Mouse (Mus musculus): ENCODE results near the gene Trpc6. TPM values are rescaled to one million over a fixed set of nuclear protein-coding genes. Genes with fewer than 3 reads are reported as not detected.

Trpc6 gene
- 0.68 and 0.75 TPM in 2 replicates for polyA plus RNA-seq (2015; fragmentation: Nextera tagmentation; extraction: Ambion mirVana)

DNA sequence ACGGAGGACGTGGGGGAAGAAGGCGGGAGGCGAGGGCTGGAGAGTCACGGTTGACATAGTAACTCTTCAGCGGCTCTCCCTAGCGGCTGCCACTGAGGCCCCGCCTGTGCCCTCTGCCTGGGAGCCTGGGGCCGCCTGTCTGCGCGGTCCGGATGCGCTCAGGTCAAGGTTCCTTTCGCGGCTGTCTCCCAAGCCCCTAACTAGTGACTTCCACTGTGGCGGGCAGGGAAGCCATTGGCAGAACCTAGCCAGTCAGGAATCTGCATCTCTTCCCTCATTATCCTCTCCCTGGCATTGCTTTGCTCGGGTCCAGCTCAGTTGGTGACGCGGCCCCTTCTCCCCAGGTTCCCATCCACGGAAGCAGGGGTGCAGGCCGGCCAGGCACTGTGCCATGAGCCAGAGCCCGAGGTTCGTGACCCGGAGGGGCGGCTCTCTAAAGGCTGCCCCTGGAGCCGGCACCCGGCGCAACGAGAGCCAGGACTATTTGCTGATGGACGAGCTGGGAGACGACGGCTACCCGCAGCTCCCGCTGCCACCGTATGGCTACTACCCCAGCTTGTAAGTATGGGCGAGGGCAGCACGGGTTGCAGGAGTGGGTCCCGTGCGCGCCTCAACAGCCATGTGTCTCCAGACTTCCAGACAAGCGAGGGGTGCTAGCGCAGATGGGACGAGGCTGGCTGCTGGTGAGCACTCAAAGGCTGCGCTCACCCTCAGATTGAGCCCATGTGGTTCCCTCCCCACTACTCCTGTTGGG, at the start of gene Trpc6:
Gene Trpc6 (plus strand): TSS at position 102 of the 754 bp plus-strand sequence.
- H3K9me3 ChIP-seq (replicated peaks): no peaks in the 10 kb centered on the region
- H3K36me3 ChIP-seq: no peaks in the 10 kb centered on the region
- peak within 1 kb of the TSS; percentile 94 for H3K4me2 ChIP-seq
- H3K27ac ChIP-seq: no peak within 1 kb of the TSS
- peak; percentile 76; the same call in 1 of the 2 replicates for ATAC-seq (replicated peaks; ENCODE audit: insufficient number of reproducible peaks, insufficient read depth, low FRiP score, low read depth)
- peaks cover 16% of the 10 kb centered on the region; the same call in 1 of the 2 replicates for H3K27me3 ChIP-seq
- WGBS: under 1% methylated on average over 44 of the region's 44 CpGs
- H3K4me1 ChIP-seq (replicated peaks): peaks cover 7% of the 10 kb centered on the region
- peak within 1 kb of the TSS; percentile 54 for H3K4me3 ChIP-seq
- H3K9ac ChIP-seq: peak within 1 kb of the TSS; percentile 30

DNA sequence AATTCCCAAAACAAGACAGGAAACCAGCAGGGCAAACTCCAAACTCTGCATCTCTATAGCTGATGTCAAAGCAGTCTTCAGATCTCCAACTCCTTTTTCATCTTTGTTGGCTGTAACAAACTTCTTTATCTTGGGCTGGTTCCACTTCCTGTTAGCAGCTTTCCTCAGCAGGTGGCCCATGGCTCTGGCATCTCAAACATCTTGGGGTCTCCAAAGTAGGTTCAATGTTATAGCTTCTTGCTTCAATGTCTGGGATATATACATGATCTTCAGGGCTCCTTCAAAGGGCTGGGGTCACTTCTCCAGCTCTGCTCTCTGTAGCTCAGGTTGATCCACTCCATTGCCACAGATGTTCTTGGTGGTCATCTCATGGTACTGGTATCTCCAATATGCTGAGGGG, 23.0 kb upstream of the Trpc6 start:
- no peak overlapping the region for H3K27ac ChIP-seq
- H3K9me3 ChIP-seq (replicated peaks): no peaks in the 10 kb centered on the region
- H3K4me1 ChIP-seq (replicated peaks): no peaks in the 10 kb centered on the region
- H3K4me2 ChIP-seq: no peak overlapping the region
- H3K4me3 ChIP-seq: no peak overlapping the region
- H3K36me3 ChIP-seq: no peaks in the 10 kb centered on the region
- no peak overlapping the region for H3K9ac ChIP-seq
- no peaks in the 10 kb centered on the region for H3K27me3 ChIP-seq
- no peak for ATAC-seq (replicated peaks; ENCODE audit: insufficient number of reproducible peaks, insufficient read depth, low FRiP score, low read depth)

DNA sequence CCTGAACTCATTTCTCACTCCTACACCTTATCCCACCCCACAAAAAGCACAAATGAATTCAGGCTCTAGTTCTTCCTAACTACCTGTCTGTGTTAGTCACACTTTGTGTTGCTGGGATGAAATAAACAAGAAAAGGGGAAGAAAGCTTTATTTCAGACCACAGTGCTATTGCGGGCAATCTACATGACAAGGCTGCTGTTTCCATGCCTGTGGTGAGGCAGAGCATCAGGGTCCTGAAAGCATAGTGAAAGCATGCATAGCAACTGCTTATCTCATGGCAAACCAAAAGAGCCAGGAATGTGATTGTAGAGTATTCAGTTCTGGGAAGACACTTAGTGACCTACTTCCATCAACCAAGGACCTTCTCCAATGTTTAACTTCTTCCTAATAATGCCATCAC, 10.3 kb upstream of the Trpc6 start:
- 79% methylated on average over 1 of the region's 1 CpGs for WGBS
- Histone ChIP-seq H3K4me2 (no peak overlapping the region), H3K9me3 (replicated peaks) (no peaks in the 10 kb centered on the region), H3K27ac (no peak overlapping the region), H3K36me3 (no peaks in the 10 kb centered on the region), H3K4me3 (no peak overlapping the region), H3K27me3 (no peaks in the 10 kb centered on the region), H3K9ac (no peak overlapping the region), H3K4me1 (replicated peaks) (no peaks in the 10 kb centered on the region)
- ATAC-seq (replicated peaks; ENCODE audit: insufficient number of reproducible peaks, insufficient read depth, low FRiP score, low read depth): no peak

DNA sequence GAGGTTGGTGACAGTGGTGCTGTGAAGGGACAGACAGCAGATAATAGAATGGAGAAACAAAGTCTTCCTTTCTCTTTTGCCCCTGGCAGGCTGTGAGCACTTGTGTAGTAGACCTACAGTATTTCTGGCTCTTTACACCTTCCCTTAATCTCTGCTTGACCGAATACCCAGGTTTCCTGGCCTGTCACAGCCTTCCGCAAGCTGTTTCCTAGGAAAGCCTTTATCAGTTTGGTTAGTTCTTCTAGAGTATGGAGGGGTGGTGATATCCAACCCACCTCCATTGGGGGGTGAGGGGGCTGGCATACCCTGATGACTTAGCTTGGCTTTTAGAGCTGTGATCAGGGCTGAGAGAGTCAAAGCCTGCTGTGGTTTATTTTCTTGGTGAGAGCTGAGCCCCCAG, 1.3 kb downstream of the Trpc6 start:
- peaks cover 16% of the 10 kb centered on the region; the same call in 1 of the 2 replicates for H3K27me3 ChIP-seq
- no peak overlapping the region for H3K27ac ChIP-seq
- no peak for ATAC-seq (replicated peaks; ENCODE audit: insufficient number of reproducible peaks, insufficient read depth, low FRiP score, low read depth)
- no peaks in the 10 kb centered on the region for H3K9me3 ChIP-seq (replicated peaks)
- H3K4me1 ChIP-seq (replicated peaks): peaks cover 7% of the 10 kb centered on the region
- no peak overlapping the region for H3K9ac ChIP-seq
- H3K36me3 ChIP-seq: no peaks in the 10 kb centered on the region
- 35% methylated on average over 2 of the region's 2 CpGs for WGBS
- H3K4me3 ChIP-seq: no peak overlapping the region
- peak overlapping the region; percentile 94 for H3K4me2 ChIP-seq

DNA sequence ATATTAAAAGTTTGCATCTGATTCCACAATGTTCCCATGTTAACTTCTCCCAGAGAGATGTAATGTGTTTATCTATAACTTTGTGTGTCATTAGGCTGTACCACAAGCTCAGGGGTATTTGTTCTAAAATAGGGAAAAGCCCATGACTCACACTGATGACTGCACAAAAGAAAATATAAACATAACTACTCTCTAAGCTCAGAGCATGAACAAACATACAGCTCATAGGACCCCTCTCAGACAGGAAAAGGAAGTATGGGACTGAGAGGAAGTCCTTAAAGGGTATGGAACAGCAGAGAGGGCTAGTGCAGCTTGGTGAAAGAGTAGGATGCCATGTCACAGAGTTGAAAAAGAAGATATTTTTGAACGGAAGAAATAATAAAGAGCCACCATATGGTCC, 14.6 kb downstream of the Trpc6 start:
- 61% methylated on average over 1 of the region's 1 CpGs for WGBS
- Histone ChIP-seq H3K36me3 (no peaks in the 10 kb centered on the region), H3K9ac (no peak overlapping the region), H3K27ac (no peak overlapping the region), H3K4me2 (no peak overlapping the region), H3K4me1 (replicated peaks) (no peaks in the 10 kb centered on the region), H3K4me3 (no peak overlapping the region), H3K27me3 (no peaks in the 10 kb centered on the region), H3K9me3 (replicated peaks) (no peaks in the 10 kb centered on the region)
- ATAC-seq (replicated peaks; ENCODE audit: insufficient number of reproducible peaks, insufficient read depth, low FRiP score, low read depth): no peak

DNA sequence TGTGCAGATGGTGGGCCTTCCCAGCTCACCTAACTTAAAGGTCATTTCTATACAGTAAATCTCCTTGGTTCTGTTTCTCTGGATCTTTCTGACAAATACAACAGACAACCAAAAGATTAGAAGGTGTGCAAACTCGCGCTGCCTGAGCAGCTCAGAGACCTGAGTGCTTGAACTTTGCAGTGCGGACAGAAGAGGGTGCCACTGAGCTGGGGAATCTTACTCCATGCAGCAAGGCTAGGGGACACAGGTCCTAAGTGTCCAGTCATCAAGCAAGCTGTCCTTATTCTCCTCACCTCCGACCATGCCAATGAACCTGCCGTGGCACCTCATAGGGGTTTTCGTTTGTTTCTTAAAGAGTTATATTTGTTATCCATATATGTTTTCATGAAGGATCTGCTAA, 48.7 kb downstream of the Trpc6 start:
- no peaks in the 10 kb centered on the region for H3K4me1 ChIP-seq (replicated peaks)
- no peaks in the 10 kb centered on the region for H3K36me3 ChIP-seq
- WGBS: 45% methylated on average over 6 of the region's 6 CpGs
- no peak overlapping the region for H3K9ac ChIP-seq
- H3K9me3 ChIP-seq (replicated peaks): no peaks in the 10 kb centered on the region
- no peak overlapping the region for H3K27ac ChIP-seq
- no peak overlapping the region for H3K4me2 ChIP-seq
- no peaks in the 10 kb centered on the region for H3K27me3 ChIP-seq
- H3K4me3 ChIP-seq: no peak overlapping the region
- no peak for ATAC-seq (replicated peaks; ENCODE audit: insufficient number of reproducible peaks, insufficient read depth, low FRiP score, low read depth)

DNA sequence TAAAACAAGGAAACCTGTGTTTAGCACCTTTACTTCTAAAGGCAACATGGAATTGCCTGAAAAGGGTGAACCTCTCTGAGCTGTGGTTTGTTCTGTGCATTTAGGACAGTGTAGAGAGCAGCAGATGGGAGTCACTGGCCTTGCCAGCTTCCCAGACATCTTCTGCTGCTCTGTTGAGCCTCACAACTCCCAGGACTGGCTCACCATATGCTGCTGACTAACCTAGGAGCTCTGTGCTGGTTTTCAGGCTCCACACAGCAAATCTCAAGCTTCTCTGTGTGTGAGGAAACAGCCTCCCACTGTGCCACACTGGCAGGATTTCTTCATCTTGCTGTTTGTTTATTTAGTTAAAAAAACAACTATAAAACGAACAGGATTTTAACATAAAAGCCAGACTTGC, 53.1 kb downstream of the Trpc6 start:
- no peak overlapping the region for H3K4me2 ChIP-seq
- H3K9me3 ChIP-seq (replicated peaks): no peaks in the 10 kb centered on the region
- 11% methylated on average over 1 of the region's 1 CpGs for WGBS
- H3K27ac ChIP-seq: no peak overlapping the region
- H3K4me1 ChIP-seq (replicated peaks): no peaks in the 10 kb centered on the region
- no peak overlapping the region for H3K4me3 ChIP-seq
- H3K36me3 ChIP-seq: no peaks in the 10 kb centered on the region
- no peaks in the 10 kb centered on the region for H3K27me3 ChIP-seq
- no peak for ATAC-seq (replicated peaks; ENCODE audit: insufficient number of reproducible peaks, insufficient read depth, low FRiP score, low read depth)
- no peak overlapping the region for H3K9ac ChIP-seq

DNA sequence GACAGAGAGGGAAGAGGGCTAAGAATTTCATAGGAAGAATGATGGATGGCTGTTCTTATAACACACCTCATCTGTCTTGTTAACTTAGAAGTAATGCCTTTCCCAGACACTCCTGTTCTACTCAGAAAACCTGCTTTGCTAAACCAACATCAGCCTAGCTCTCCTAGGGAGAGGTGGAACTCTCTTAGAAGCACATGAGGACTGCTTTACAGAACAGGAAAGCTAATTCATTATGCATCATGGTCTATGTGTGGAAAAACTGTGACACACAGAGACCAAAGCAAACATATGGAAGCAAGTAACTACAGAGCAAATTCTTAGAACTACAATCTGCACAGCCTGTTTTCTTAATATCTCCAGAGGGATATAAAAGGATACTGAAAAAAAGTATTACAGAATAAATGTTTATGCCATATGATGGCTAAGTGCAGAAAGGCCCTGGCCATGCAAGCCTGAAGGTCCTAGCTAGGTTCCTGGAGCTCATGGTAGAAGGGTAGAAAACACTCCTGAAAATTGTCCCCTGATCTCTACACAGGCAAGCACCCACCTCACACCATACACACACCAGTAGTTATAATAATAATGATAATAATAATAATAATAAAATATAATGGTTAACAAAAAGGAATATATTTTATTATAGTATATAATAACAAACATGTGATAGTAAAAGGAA, 63.0 kb downstream of the Trpc6 start:
- Histone ChIP-seq H3K4me3 (no peak overlapping the region), H3K9ac (no peak overlapping the region), H3K4me2 (no peak overlapping the region), H3K27me3 (no peaks in the 10 kb centered on the region), H3K4me1 (replicated peaks) (no peaks in the 10 kb centered on the region), H3K9me3 (replicated peaks) (no peaks in the 10 kb centered on the region), H3K27ac (no peak overlapping the region), H3K36me3 (no peaks in the 10 kb centered on the region)
- no peak for ATAC-seq (replicated peaks; ENCODE audit: insufficient number of reproducible peaks, insufficient read depth, low FRiP score, low read depth)

DNA sequence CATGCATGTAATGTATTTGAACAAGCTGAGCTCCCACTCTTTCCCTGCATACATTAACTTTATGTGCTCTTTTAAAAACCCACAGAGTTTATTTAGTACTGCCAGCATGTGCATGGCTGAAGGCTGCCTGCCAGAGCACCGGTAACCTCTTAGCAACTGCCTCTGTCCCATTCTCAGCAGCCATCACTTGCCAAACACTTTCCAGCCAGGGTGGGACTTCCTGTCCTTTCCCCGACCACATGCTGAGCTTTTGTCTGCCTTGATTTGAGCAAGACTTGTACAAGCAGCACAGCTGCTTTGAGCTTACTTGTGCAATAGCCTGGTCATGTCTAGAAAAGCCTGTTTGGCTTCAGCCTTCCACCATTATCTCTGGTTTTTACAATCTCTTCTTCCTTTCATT, 90.4 kb downstream of the Trpc6 start:
- WGBS: 43% methylated on average over 2 of the region's 2 CpGs
- no peaks in the 10 kb centered on the region for H3K9me3 ChIP-seq (replicated peaks)
- no peak overlapping the region for H3K4me3 ChIP-seq
- no peak overlapping the region for H3K27ac ChIP-seq
- H3K27me3 ChIP-seq: no peaks in the 10 kb centered on the region
- H3K4me2 ChIP-seq: no peak overlapping the region
- no peak overlapping the region for H3K9ac ChIP-seq
- ATAC-seq (replicated peaks; ENCODE audit: insufficient number of reproducible peaks, insufficient read depth, low FRiP score, low read depth): no peak
- H3K4me1 ChIP-seq (replicated peaks): no peaks in the 10 kb centered on the region
- H3K36me3 ChIP-seq: no peaks in the 10 kb centered on the region

DNA sequence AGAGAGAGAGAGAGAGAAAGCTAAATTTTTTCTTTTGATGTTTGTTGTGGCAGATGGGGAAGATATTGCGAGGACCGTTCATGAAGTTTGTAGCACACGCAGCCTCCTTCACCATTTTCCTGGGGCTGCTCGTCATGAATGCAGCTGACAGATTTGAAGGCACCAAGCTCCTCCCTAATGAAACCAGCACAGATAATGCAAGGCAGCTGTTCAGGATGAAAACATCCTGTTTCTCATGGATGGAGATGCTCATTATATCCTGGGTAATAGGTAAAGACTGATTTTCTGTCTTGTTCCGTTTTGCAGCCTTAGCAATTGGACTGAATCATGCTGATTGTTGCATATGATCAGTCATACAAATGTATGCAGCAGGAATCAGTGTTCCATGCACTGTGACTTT, 99.5 kb downstream of the Trpc6 start:
- Histone ChIP-seq H3K27me3 (no peaks in the 10 kb centered on the region), H3K4me3 (no peak overlapping the region), H3K4me2 (no peak overlapping the region), H3K36me3 (no peaks in the 10 kb centered on the region), H3K4me1 (replicated peaks) (no peaks in the 10 kb centered on the region), H3K9ac (no peak overlapping the region), H3K9me3 (replicated peaks) (no peaks in the 10 kb centered on the region), H3K27ac (no peak overlapping the region)
- ATAC-seq (replicated peaks; ENCODE audit: insufficient number of reproducible peaks, insufficient read depth, low FRiP score, low read depth): no peak
- WGBS: 69% methylated on average over 5 of the region's 5 CpGs

DNA sequence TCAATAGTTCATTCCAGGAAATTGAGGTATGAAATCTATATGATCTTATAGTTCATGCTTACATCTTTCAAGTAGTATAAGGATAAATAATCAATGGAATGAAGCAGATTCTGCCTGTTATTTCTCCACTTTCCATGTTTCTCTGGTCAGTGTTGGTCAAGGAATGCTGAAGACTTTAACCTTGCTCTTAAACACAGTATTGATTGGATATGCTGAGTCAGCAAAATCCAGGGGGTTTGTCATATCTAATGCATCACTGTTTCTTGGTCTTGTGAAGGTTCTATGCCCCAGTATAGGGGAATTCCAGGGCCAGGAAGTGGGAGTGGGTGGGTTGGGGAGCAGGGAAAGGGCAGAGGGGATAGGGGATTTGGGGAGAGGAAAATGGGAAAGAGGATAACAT, 111.4 kb downstream of the Trpc6 start:
- H3K4me1 ChIP-seq (replicated peaks): no peaks in the 10 kb centered on the region
- H3K27ac ChIP-seq: no peak overlapping the region
- H3K27me3 ChIP-seq: no peaks in the 10 kb centered on the region
- H3K36me3 ChIP-seq: no peaks in the 10 kb centered on the region
- no peak overlapping the region for H3K4me3 ChIP-seq
- no peak for ATAC-seq (replicated peaks; ENCODE audit: insufficient number of reproducible peaks, insufficient read depth, low FRiP score, low read depth)
- H3K9me3 ChIP-seq (replicated peaks): 0 out of 2 replicates have a peak, but pooled peaks cover under 1% of the 10 kb centered on the region
- H3K4me2 ChIP-seq: no peak overlapping the region
- H3K9ac ChIP-seq: no peak overlapping the region

DNA sequence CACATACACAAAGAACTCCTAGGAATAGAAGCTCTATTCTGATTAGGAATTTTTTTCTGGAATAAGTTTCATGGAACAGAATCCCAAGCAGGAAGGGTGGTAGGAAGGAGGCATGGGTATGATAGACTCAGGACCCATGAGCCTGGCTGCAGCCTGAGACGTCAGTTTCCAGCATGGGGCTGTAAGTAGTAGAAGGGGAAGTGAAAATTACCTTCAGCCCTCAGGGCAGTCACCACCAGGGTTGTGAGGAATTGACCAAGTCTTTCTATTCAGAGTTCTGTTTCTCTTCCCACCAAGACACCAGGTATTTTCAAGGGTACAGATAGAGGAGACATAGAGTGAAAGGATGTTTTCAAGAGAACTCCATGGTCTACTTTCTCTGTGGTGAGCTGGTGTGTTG, 129.0 kb downstream of the Trpc6 start:
- H3K4me1 ChIP-seq (replicated peaks): no peaks in the 10 kb centered on the region
- H3K4me2 ChIP-seq: no peak overlapping the region
- H3K9me3 ChIP-seq (replicated peaks): no peaks in the 10 kb centered on the region
- no peak overlapping the region for H3K9ac ChIP-seq
- no peaks in the 10 kb centered on the region for H3K36me3 ChIP-seq
- H3K27me3 ChIP-seq: no peaks in the 10 kb centered on the region
- ATAC-seq (replicated peaks; ENCODE audit: insufficient number of reproducible peaks, insufficient read depth, low FRiP score, low read depth): no peak
- H3K4me3 ChIP-seq: no peak overlapping the region
- no peak overlapping the region for H3K27ac ChIP-seq
- 38% methylated on average over 1 of the region's 1 CpGs for WGBS

Data from heart, embryonic 15.5 days (tissue).